Mouse (Mus musculus) urinary bladder, postnatal 0 days (tissue): ENCODE measurements around the gene Erich3. TPM values are rescaled to one million over a fixed set of nuclear protein-coding genes. Genes with fewer than 3 reads are reported as not detected.

Experiments used
- polyA plus RNA-seq: library from polyadenylated mRNA; unstranded; fragments of >200 nt; fragmentation: Nextera tagmentation; extraction: Ambion mirVana; gene quantifications from 2 replicates; pipeline ENCODE4 v1.2.1, GENCODE M21; 2015

Erich3 gene
- not detected in 2 replicates for polyA plus RNA-seq

GRCm38 (mm10) chr3:154663545-154663944 lies at the start of gene Erich3:
Erich3 (plus strand) TSS chr3:154663859.

Other genes with a start within 250 kb of the Erich3 start
- 5.2 and 5.5 TPM in 2 replicates for gene Cryz, start 67.1 kb upstream of the Erich3 start, polyA plus RNA-seq
- gene Tyw3, start 66.8 kb upstream of the Erich3 start, polyA plus RNA-seq, result 5.0 and 5.2 TPM in 2 replicates